Mouse (Mus musculus): Measurements from ENCODE around the gene Map3k9. TPM values are rescaled to one million over a fixed set of nuclear protein-coding genes. Genes with fewer than 3 reads are reported as not detected.

Map3k9 gene
- polyA plus RNA-seq, 1 experiment from 2014 or later = 2.4 TPM

DNA sequence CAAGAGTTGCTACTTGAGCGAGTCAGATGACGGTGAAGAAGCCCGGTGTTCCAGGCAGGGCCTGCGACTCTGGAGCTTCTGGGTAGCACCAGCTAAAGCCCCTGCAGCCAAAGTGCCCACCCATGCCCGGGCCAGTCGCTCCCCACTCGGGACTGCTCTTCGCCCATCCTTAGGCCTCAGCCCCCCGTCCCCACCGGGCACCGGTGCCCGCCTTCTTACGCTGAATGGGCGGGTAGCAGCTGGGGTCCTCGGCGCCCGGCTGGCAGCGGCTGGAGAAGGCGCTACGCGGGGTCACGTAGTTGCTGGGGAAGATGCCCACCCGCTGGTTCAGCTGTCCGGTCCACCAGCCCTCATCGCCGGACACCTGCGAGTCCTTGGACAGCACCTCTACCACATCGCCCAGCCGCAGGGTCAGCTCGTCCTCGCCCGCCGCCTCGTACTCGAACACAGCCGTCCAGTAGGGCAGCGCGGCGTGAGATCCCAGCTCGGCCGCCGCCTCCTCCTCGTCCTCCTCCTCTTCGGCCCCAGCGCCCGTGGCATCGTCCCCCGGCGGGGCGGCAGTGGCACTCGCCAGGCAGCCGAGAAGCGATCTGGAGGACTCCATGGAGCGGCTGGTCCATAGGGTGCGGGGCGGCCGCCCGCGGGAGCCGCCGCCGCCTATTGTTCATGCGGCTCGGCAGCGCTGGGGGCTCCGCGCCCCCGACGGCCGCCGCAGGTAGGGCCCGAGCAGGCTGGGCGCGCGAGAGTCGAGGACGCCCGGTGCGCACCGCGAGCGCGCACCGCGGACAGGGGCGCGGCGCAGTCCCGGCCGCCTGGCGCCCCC, 493 bp downstream of the Map3k9 start:
- H3K4me3 ChIP-seq (ENCODE audit: low read depth, low read length) = peak overlapping the region; percentile 74
- peak overlapping the region; percentile 82 for H3K9ac ChIP-seq (ENCODE audit: low read depth, low read length)
- no peaks in the 10 kb centered on the region for H3K9me3 ChIP-seq (ENCODE audit: control insufficient read depth)
- H3K27me3 ChIP-seq (replicated peaks; ENCODE audit: control insufficient read depth, insufficient read depth, low read length) = no peaks in the 10 kb centered on the region; the same call in 1 of the 2 replicates
- H3K4me2 ChIP-seq (replicated peaks; ENCODE audit: low read depth) = peak overlapping the region; percentile 95
- WGBS = under 1% methylated on average over 68 of the region's 91 CpGs
- ATAC-seq = peak; percentile 5; the same call in 1 of the 2 replicates
- peak overlapping the region; percentile 91 for H3K27ac ChIP-seq (ENCODE audit: low read depth, low read length)
- H3K36me3 ChIP-seq (ENCODE audit: control insufficient read depth, insufficient read depth) = no peaks in the 10 kb centered on the region
- H3K4me1 ChIP-seq (replicated peaks; ENCODE audit: control insufficient read depth, insufficient read depth, low read length) = 0 out of 2 replicates have a peak, but pooled peaks cover 5% of the 10 kb centered on the region
- no peak for TF ChIP-seq CTCF (IDR thresholded peaks at IDR 0.05; ENCODE audit: low read depth)

DNA sequence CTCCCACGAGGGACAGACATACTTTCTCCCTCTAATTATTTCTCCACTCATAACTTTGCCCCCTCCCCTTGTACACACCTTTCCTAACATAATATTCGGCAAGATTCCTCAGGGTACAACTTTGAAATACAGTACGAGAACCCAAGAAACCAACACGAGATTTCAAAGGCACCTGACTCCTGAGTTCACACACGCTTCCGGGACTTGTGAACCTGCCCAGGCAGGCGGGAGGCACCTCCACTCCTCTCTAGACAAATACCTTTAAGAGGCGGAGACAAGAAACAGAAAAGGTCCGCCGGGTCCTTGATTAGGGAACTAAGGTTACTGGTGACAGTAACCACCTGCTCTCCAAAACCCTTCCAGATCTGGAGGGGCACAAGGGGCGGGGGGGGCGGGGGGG, 1.1 kb downstream of the Map3k9 start:
- Histone ChIP-seq H3K27me3 (replicated peaks; ENCODE audit: control insufficient read depth, insufficient read depth, low read length) (no peaks in the 10 kb centered on the region; the same call in 1 of the 2 replicates), H3K9me3 (ENCODE audit: control insufficient read depth) (no peaks in the 10 kb centered on the region), H3K9ac (ENCODE audit: low read depth, low read length) (0 out of 2 replicates have a peak overlapping the region, but pooled peaks have one; percentile 23), H3K27ac (ENCODE audit: low read depth, low read length) (peak overlapping the region; percentile 91), H3K4me2 (replicated peaks; ENCODE audit: low read depth) (peak overlapping the region; percentile 95), H3K4me1 (replicated peaks; ENCODE audit: control insufficient read depth, insufficient read depth, low read length) (0 out of 2 replicates have a peak, but pooled peaks cover 5% of the 10 kb centered on the region), H3K36me3 (ENCODE audit: control insufficient read depth, insufficient read depth) (no peaks in the 10 kb centered on the region; the same call in 1 of the 2 replicates), H3K4me3 (ENCODE audit: low read depth, low read length) (peak overlapping the region; percentile 74)
- WGBS = 5% methylated on average over 12 of the region's 12 CpGs
- ATAC-seq = peak; percentile 64
- TF ChIP-seq CTCF (IDR thresholded peaks at IDR 0.05; ENCODE audit: low read depth) = no peak

DNA sequence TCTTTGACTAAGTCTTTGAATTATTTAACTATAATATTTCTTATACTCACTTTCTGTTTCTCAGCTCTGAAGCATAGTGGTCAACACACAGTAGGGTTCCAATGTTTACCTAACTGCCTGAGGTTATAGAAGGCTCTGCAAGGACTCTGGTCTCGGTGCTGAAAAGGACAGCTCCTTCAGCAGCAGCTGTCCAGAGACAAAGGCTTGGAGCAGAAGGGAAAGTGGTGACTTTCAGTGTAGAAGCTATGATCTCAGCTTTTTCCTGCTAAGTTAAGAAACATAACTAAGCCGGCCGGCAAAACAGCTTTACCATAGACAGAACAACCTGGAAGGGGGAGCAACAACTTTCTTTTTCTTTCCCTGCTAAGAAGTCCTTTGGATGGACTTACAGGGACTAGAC, 4.8 kb downstream of the Map3k9 start:
- 32% methylated on average over 3 of the region's 3 CpGs for WGBS
- Histone ChIP-seq H3K36me3 (ENCODE audit: control insufficient read depth, insufficient read depth) (peaks cover 10% of the 10 kb centered on the region; the same call in 1 of the 2 replicates), H3K4me2 (replicated peaks; ENCODE audit: low read depth) (no peak overlapping the region), H3K9me3 (ENCODE audit: control insufficient read depth) (no peaks in the 10 kb centered on the region), H3K4me1 (replicated peaks; ENCODE audit: control insufficient read depth, insufficient read depth, low read length) (no peaks in the 10 kb centered on the region), H3K9ac (ENCODE audit: low read depth, low read length) (no peak overlapping the region), H3K27ac (ENCODE audit: low read depth, low read length) (no peak overlapping the region), H3K27me3 (replicated peaks; ENCODE audit: control insufficient read depth, insufficient read depth, low read length) (no peaks in the 10 kb centered on the region), H3K4me3 (ENCODE audit: low read depth, low read length) (no peak overlapping the region)
- TF ChIP-seq CTCF (IDR thresholded peaks at IDR 0.05; ENCODE audit: low read depth) = no peak
- ATAC-seq = no peak

DNA sequence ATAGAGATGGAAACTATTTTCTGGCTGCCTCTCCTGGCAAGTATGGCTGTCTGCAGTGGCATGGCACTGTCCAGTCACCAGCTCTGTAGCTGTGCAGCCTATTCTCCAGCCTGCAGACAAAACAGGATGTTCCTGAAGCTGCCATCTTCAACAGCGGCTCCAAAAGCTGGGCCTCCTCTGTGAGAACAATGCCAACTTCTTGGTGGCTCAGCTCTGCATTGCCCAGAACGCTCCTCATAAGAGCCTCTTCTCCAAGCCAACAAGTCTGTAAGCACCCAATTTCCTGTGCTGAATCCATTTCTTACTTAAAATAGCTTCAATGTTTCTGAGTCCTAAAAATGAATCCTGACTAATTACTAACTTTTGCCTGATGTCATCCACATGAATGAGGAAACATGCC, 5.3 kb downstream of the Map3k9 start:
- H3K27ac ChIP-seq (ENCODE audit: low read depth, low read length) = no peak overlapping the region
- no peaks in the 10 kb centered on the region for H3K27me3 ChIP-seq (replicated peaks; ENCODE audit: control insufficient read depth, insufficient read depth, low read length)
- 79% methylated on average over 2 of the region's 2 CpGs for WGBS
- no peak overlapping the region for H3K9ac ChIP-seq (ENCODE audit: low read depth, low read length)
- no peaks in the 10 kb centered on the region for H3K9me3 ChIP-seq (ENCODE audit: control insufficient read depth)
- no peak overlapping the region for H3K4me3 ChIP-seq (ENCODE audit: low read depth, low read length)
- H3K4me2 ChIP-seq (replicated peaks; ENCODE audit: low read depth) = no peak overlapping the region
- H3K36me3 ChIP-seq (ENCODE audit: control insufficient read depth, insufficient read depth) = peaks cover 10% of the 10 kb centered on the region; the same call in 1 of the 2 replicates
- no peak for TF ChIP-seq CTCF (IDR thresholded peaks at IDR 0.05; ENCODE audit: low read depth)
- no peaks in the 10 kb centered on the region for H3K4me1 ChIP-seq (replicated peaks; ENCODE audit: control insufficient read depth, insufficient read depth, low read length)
- ATAC-seq = no peak

DNA sequence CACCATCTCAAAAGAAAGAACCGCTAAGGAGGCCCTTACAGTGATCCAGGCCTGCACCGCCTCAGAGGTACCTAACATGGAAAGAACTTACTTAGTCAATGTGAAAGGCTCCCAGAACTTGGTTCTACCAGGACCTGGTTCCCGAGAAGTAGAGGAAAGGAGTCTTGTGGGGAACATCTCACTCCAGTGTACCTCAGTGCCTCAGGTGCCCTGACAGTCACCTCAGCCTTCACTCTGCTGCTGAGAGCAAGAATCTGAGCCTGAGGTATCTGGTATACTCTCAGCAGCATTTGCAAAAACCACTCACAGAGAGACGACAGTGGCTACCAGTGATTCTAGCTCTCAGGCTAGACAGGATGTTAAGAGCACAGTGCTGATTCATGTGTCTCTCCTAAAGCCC, 6.8 kb downstream of the Map3k9 start:
- 88% methylated on average over 4 of the region's 4 CpGs for WGBS
- no peaks in the 10 kb centered on the region for H3K9me3 ChIP-seq (ENCODE audit: control insufficient read depth)
- H3K4me1 ChIP-seq (replicated peaks; ENCODE audit: control insufficient read depth, insufficient read depth, low read length) = no peaks in the 10 kb centered on the region
- no peak overlapping the region for H3K4me2 ChIP-seq (replicated peaks; ENCODE audit: low read depth)
- no peak for ATAC-seq
- H3K27ac ChIP-seq (ENCODE audit: low read depth, low read length) = no peak overlapping the region
- no peak for TF ChIP-seq CTCF (IDR thresholded peaks at IDR 0.05; ENCODE audit: low read depth)
- peaks cover 10% of the 10 kb centered on the region; the same call in 1 of the 2 replicates for H3K36me3 ChIP-seq (ENCODE audit: control insufficient read depth, insufficient read depth)
- no peak overlapping the region for H3K4me3 ChIP-seq (ENCODE audit: low read depth, low read length)
- H3K27me3 ChIP-seq (replicated peaks; ENCODE audit: control insufficient read depth, insufficient read depth, low read length) = no peaks in the 10 kb centered on the region
- H3K9ac ChIP-seq (ENCODE audit: low read depth, low read length) = no peak overlapping the region

DNA sequence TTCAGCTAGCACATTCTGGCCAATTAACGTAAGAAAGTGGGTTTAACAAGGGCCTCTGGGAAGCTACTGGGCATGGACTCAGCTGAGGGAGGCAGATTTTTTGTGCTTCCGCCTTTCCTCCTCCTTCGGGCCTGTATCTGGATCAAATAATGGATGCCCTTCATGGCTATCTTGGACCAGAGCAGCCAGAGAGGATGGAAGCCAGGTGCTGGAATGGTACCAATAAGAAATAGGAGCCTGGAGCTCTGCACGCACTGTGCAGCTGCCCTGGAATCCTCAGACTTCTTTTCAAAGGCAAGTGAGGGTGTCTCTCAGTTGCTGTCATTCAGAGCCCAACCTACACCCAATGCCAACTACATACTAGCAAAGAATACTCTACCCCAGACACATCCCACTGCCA, 11.5 kb downstream of the Map3k9 start:
- no peak for ATAC-seq
- TF ChIP-seq CTCF (IDR thresholded peaks at IDR 0.05; ENCODE audit: low read depth) = no peak
- 89% methylated on average over 4 of the region's 4 CpGs for WGBS
- Histone ChIP-seq H3K36me3 (ENCODE audit: control insufficient read depth, insufficient read depth) (peaks cover 13% of the 10 kb centered on the region; the same call in 1 of the 2 replicates), H3K27me3 (replicated peaks; ENCODE audit: control insufficient read depth, insufficient read depth, low read length) (no peaks in the 10 kb centered on the region), H3K4me2 (replicated peaks; ENCODE audit: low read depth) (no peak overlapping the region), H3K27ac (ENCODE audit: low read depth, low read length) (no peak overlapping the region), H3K4me3 (ENCODE audit: low read depth, low read length) (no peak overlapping the region), H3K4me1 (replicated peaks; ENCODE audit: control insufficient read depth, insufficient read depth, low read length) (no peaks in the 10 kb centered on the region), H3K9ac (ENCODE audit: low read depth, low read length) (no peak overlapping the region), H3K9me3 (ENCODE audit: control insufficient read depth) (no peaks in the 10 kb centered on the region)
